Mouse (Mus musculus): ENCODE data around the gene Olfr785.
"Not testable (repeated sequence)": the region's sequence is repeated elsewhere in the genome, so short reads cannot be mapped to it uniquely, and the experiment has no call there.

Gene Olfr785

GRCm38 (mm10) chr10:129405126-129405525 lies at the start of gene Olfr785:
Olfr785 (plus strand) TSS chr10:129405426.
- DNase-seq (ENCODE audit: low read depth, low spot score), result no peak

GRCm38 (mm10) chr10:129356496-129356895 lies 48.7 kb upstream of the Olfr785 start:
- DNase-seq (ENCODE audit: low read depth, low spot score), result not testable (repeated sequence)

- no peak for DNase-seq (ENCODE audit: low read depth, low spot score)
Measured at GRCm38 (mm10) chr10:129357307-129357706, 47.9 kb upstream of the Olfr785 start.

- not testable (repeated sequence) for DNase-seq (ENCODE audit: low read depth, low spot score)
Measured at GRCm38 (mm10) chr10:129374051-129374450, 31.2 kb upstream of the Olfr785 start.

- DNase-seq (ENCODE audit: low read depth, low spot score), result no peak
Measured at GRCm38 (mm10) chr10:129383783-129384182, 21.4 kb upstream of the Olfr785 start, which contains the start of gene Olfr784. Olfr784 (plus strand) TSS chr10:129384083.

- DNase-seq (ENCODE audit: low read depth, low spot score), result no peak
Measured at GRCm38 (mm10) chr10:129400892-129401291, 4.3 kb upstream of the Olfr785 start.

GRCm38 (mm10) chr10:129427006-129427405 lies 21.8 kb downstream of the Olfr785 start, which contains the start of gene Olfr786:
Olfr786 (plus strand) TSS chr10:129427306.
- DNase-seq (ENCODE audit: low read depth, low spot score), result no peak

All from c-Kit-negative CD71-positive TER-119-positive erythroid progenitor cells, embryonic 14.5 days (primary cell).